Mouse (Mus musculus): ENCODE results near the gene Pgp. TPM values are rescaled to one million over a fixed set of nuclear protein-coding genes. Genes with fewer than 3 reads are reported as not detected.

Pgp gene
- polyA plus RNA-seq, 1 experiment from 2014 or later, result 81.0 TPM

GRCm38 (mm10) chr17:24485090-24485860 lies 15.1 kb downstream of the Pgp start:
- 44% methylated on average over 11 of the region's 11 CpGs for WGBS
- H3K4me1 ChIP-seq (replicated peaks; ENCODE audit: control insufficient read depth, insufficient read depth, low read length), result peaks cover 12% of the 10 kb centered on the region; the same call in 1 of the 2 replicates
- no peaks in the 10 kb centered on the region for H3K36me3 ChIP-seq (ENCODE audit: control insufficient read depth, insufficient read depth, low read length)
- no peak overlapping the region for H3K4me3 ChIP-seq (ENCODE audit: low read depth, low read length)
- H3K9ac ChIP-seq (ENCODE audit: low read length), result no peak overlapping the region
- DNase-seq (ENCODE audit: low spot score), result no peak
- ATAC-seq (replicated peaks; ENCODE audit: low FRiP score, low TSS enrichment, low read depth), result no peak
- no peak overlapping the region for H3K27ac ChIP-seq (ENCODE audit: low read depth)
- no peak overlapping the region for H3K4me2 ChIP-seq (ENCODE audit: low read length)
- H3K27me3 ChIP-seq (replicated peaks; ENCODE audit: control insufficient read depth, insufficient read depth, low read length), result peaks cover 30% of the 10 kb centered on the region
- H3K9me3 ChIP-seq (ENCODE audit: control insufficient read depth, low read length), result no peaks in the 10 kb centered on the region

- Histone ChIP-seq H3K4me3 (ENCODE audit: low read depth, low read length) (peak within 1 kb of the TSS; percentile 71), H3K27me3 (replicated peaks; ENCODE audit: control insufficient read depth, insufficient read depth, low read length) (peaks cover 30% of the 10 kb centered on the region), H3K27ac (ENCODE audit: low read depth) (peak within 1 kb of the TSS; percentile 9; the same call in 1 of the 2 replicates), H3K9me3 (ENCODE audit: control insufficient read depth, low read length) (no peaks in the 10 kb centered on the region), H3K4me2 (ENCODE audit: low read length) (peak within 1 kb of the TSS; percentile 99), H3K36me3 (ENCODE audit: control insufficient read depth, insufficient read depth, low read length) (no peaks in the 10 kb centered on the region), H3K4me1 (replicated peaks; ENCODE audit: control insufficient read depth, insufficient read depth, low read length) (peaks cover 8% of the 10 kb centered on the region; the same call in 1 of the 2 replicates), H3K9ac (ENCODE audit: low read length) (peak within 1 kb of the TSS; percentile 60)
- DNase-seq (ENCODE audit: low spot score) (peak; percentile 73), ATAC-seq (replicated peaks; ENCODE audit: low FRiP score, low TSS enrichment, low read depth) (peak; percentile 36)
- 1% methylated on average over 25 of the region's 45 CpGs for whole genome bisulfite sequencing
These were observed 18.0 kb downstream of the Pgp start, which contains the start of gene Caskin1 for GRCm38 (mm10) chr17:24488186-24488661. Gene Caskin1 (plus strand): TSS chr17:24488601.

GRCm38 (mm10) chr17:24488662-24489264 lies 18.6 kb downstream of the Pgp start:
- no peaks in the 10 kb centered on the region for H3K9me3 ChIP-seq (ENCODE audit: control insufficient read depth, low read length)
- peak overlapping the region; percentile 71 for H3K4me3 ChIP-seq (ENCODE audit: low read depth, low read length)
- H3K27me3 ChIP-seq (replicated peaks; ENCODE audit: control insufficient read depth, insufficient read depth, low read length), result peaks cover 30% of the 10 kb centered on the region
- peak overlapping the region; percentile 9; the same call in 1 of the 2 replicates for H3K27ac ChIP-seq (ENCODE audit: low read depth)
- H3K4me1 ChIP-seq (replicated peaks; ENCODE audit: control insufficient read depth, insufficient read depth, low read length), result peaks cover 8% of the 10 kb centered on the region; the same call in 1 of the 2 replicates
- peak overlapping the region; percentile 99 for H3K4me2 ChIP-seq (ENCODE audit: low read length)
- H3K36me3 ChIP-seq (ENCODE audit: control insufficient read depth, insufficient read depth, low read length), result no peaks in the 10 kb centered on the region
- DNase-seq (ENCODE audit: low spot score), result no peak
- peak overlapping the region; percentile 60 for H3K9ac ChIP-seq (ENCODE audit: low read length)
- peak; percentile 40; the same call in 1 of the 2 replicates for ATAC-seq (replicated peaks; ENCODE audit: low FRiP score, low TSS enrichment, low read depth)
- WGBS, result under 1% methylated on average over 66 of the region's 81 CpGs

- H3K36me3 ChIP-seq (ENCODE audit: control insufficient read depth, insufficient read depth, low read length), result no peaks in the 10 kb centered on the region
- 20% methylated on average over 19 of the region's 19 CpGs for WGBS
- H3K9me3 ChIP-seq (ENCODE audit: control insufficient read depth, low read length), result no peaks in the 10 kb centered on the region
- H3K4me2 ChIP-seq (ENCODE audit: low read length), result peak overlapping the region; percentile 99
- no peak overlapping the region for H3K27ac ChIP-seq (ENCODE audit: low read depth)
- no peak for DNase-seq (ENCODE audit: low spot score)
- H3K4me3 ChIP-seq (ENCODE audit: low read depth, low read length), result peak overlapping the region; percentile 71
- H3K27me3 ChIP-seq (replicated peaks; ENCODE audit: control insufficient read depth, insufficient read depth, low read length), result peaks cover 30% of the 10 kb centered on the region
- ATAC-seq (replicated peaks; ENCODE audit: low FRiP score, low TSS enrichment, low read depth), result 0 out of 2 replicates have a peak, but pooled peaks have one; percentile 14
- peak overlapping the region; percentile 60 for H3K9ac ChIP-seq (ENCODE audit: low read length)
- H3K4me1 ChIP-seq (replicated peaks; ENCODE audit: control insufficient read depth, insufficient read depth, low read length), result peaks cover 8% of the 10 kb centered on the region; the same call in 1 of the 2 replicates
These were observed 19.3 kb downstream of the Pgp start for GRCm38 (mm10) chr17:24489265-24490030.

- Histone ChIP-seq H3K9ac (ENCODE audit: low read length) (no peak overlapping the region), H3K4me3 (ENCODE audit: low read depth, low read length) (no peak overlapping the region), H3K9me3 (ENCODE audit: control insufficient read depth, low read length) (no peaks in the 10 kb centered on the region), H3K4me2 (ENCODE audit: low read length) (no peak overlapping the region), H3K27ac (ENCODE audit: low read depth) (no peak overlapping the region), H3K36me3 (ENCODE audit: control insufficient read depth, insufficient read depth, low read length) (no peaks in the 10 kb centered on the region), H3K27me3 (replicated peaks; ENCODE audit: control insufficient read depth, insufficient read depth, low read length) (peaks cover 30% of the 10 kb centered on the region), H3K4me1 (replicated peaks; ENCODE audit: control insufficient read depth, insufficient read depth, low read length) (peaks cover 8% of the 10 kb centered on the region; the same call in 1 of the 2 replicates)
- no peak for ATAC-seq (replicated peaks; ENCODE audit: low FRiP score, low TSS enrichment, low read depth)
- no peak for DNase-seq (ENCODE audit: low spot score)
- 74% methylated on average over 4 of the region's 4 CpGs for WGBS
These were observed 20.2 kb downstream of the Pgp start for GRCm38 (mm10) chr17:24490399-24490798.

GRCm38 (mm10) chr17:24494627-24495335 lies 24.6 kb downstream of the Pgp start:
- Histone ChIP-seq H3K4me3 (ENCODE audit: low read depth, low read length) (no peak overlapping the region), H3K36me3 (ENCODE audit: control insufficient read depth, insufficient read depth, low read length) (no peaks in the 10 kb centered on the region), H3K4me2 (ENCODE audit: low read length) (no peak overlapping the region), H3K9ac (ENCODE audit: low read length) (no peak overlapping the region), H3K4me1 (replicated peaks; ENCODE audit: control insufficient read depth, insufficient read depth, low read length) (no peaks in the 10 kb centered on the region), H3K27me3 (replicated peaks; ENCODE audit: control insufficient read depth, insufficient read depth, low read length) (peaks cover 5% of the 10 kb centered on the region; the same call in 1 of the 2 replicates), H3K9me3 (ENCODE audit: control insufficient read depth, low read length) (no peaks in the 10 kb centered on the region), H3K27ac (ENCODE audit: low read depth) (no peak overlapping the region)
- WGBS, result 41% methylated on average over 2 of the region's 2 CpGs
- ATAC-seq (replicated peaks; ENCODE audit: low FRiP score, low TSS enrichment, low read depth) (no peak), DNase-seq (ENCODE audit: low spot score) (peak; percentile 73)

- Histone ChIP-seq H3K4me2 (ENCODE audit: low read length) (no peak overlapping the region), H3K9me3 (ENCODE audit: control insufficient read depth, low read length) (no peaks in the 10 kb centered on the region), H3K4me1 (replicated peaks; ENCODE audit: control insufficient read depth, insufficient read depth, low read length) (no peaks in the 10 kb centered on the region), H3K36me3 (ENCODE audit: control insufficient read depth, insufficient read depth, low read length) (no peaks in the 10 kb centered on the region), H3K4me3 (ENCODE audit: low read depth, low read length) (no peak overlapping the region), H3K9ac (ENCODE audit: low read length) (no peak overlapping the region), H3K27ac (ENCODE audit: low read depth) (no peak overlapping the region), H3K27me3 (replicated peaks; ENCODE audit: control insufficient read depth, insufficient read depth, low read length) (no peaks in the 10 kb centered on the region)
- ATAC-seq (replicated peaks; ENCODE audit: low FRiP score, low TSS enrichment, low read depth), result no peak
- 86% methylated on average over 3 of the region's 3 CpGs for WGBS
- no peak for DNase-seq (ENCODE audit: low spot score)
These were observed 25.3 kb downstream of the Pgp start for GRCm38 (mm10) chr17:24495443-24495842.

- Histone ChIP-seq H3K4me2 (ENCODE audit: low read length) (no peak overlapping the region), H3K4me1 (replicated peaks; ENCODE audit: control insufficient read depth, insufficient read depth, low read length) (no peaks in the 10 kb centered on the region), H3K27ac (ENCODE audit: low read depth) (no peak overlapping the region), H3K4me3 (ENCODE audit: low read depth, low read length) (no peak overlapping the region), H3K36me3 (ENCODE audit: control insufficient read depth, insufficient read depth, low read length) (no peaks in the 10 kb centered on the region), H3K9ac (ENCODE audit: low read length) (no peak overlapping the region), H3K9me3 (ENCODE audit: control insufficient read depth, low read length) (no peaks in the 10 kb centered on the region), H3K27me3 (replicated peaks; ENCODE audit: control insufficient read depth, insufficient read depth, low read length) (no peaks in the 10 kb centered on the region)
- 79% methylated on average over 1 of the region's 1 CpGs for WGBS
- no peak for ATAC-seq (replicated peaks; ENCODE audit: low FRiP score, low TSS enrichment, low read depth)
- no peak for DNase-seq (ENCODE audit: low spot score)
These were observed 25.8 kb downstream of the Pgp start for GRCm38 (mm10) chr17:24496026-24496425.

All from intestine, embryonic 14.5 days (tissue).